Mouse (Mus musculus): ENCODE measurements around the gene Nkpd1.

Nkpd1 gene

DNA sequence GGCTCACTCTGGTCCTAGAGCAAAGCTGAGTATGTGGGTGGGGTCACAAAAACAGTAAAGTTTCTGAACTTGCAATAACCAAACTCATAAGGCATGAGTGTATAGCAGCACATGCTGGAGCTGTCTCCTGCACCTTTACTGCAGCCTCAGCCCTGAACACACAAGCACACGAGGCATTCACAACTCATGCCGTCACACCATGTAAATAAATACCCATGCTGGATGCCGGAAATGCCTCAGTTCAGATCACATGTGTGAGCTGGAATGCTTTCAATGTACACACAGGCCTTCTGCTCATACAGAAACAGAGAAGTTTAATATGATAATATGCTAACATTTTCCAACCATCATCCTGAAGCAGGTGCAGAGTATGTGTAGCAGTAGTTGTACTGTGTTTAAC is 28.4 kb downstream of the Nkpd1 start:
- DNase-seq (ENCODE audit: low spot score in 2 of 2): no peak

DNA sequence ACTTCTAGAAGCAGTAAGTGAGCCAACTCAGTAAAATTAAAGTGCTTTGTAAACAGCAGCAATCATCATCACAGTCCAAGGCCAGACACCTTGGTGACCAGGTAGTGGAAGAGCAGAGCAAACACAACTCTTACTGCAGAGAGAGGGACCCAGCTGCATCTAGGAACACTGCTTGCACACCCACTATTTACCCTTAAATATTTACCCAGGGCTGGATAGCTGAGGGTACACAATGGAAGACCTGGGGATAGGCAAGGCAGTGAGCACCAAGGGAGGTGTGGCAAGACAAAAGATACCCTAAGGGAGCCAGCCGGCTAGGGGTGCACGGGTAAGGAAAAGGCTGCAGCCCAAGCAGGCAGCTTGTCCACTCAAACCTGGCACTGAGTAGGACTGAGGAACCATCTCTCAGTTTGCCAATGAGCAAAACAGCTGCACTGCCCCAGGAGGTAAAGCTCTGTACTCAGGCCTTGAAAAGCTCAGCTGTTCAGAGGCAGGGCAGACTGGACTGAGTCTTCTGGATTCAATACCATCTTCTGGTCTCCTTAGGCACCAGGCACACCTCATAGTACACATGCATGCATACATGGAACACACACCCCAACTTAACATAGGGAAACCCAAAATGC is 29.8 kb downstream of the Nkpd1 start:
- no peak for DNase-seq (ENCODE audit: low spot score in 2 of 2)

GRCm38 (mm10) chr7:19549394-19549793 is 31.8 kb downstream of the Nkpd1 start:
- no peak for DNase-seq (ENCODE audit: low spot score in 2 of 2)

GRCm38 (mm10) chr7:19551634-19552033 is 34.0 kb downstream of the Nkpd1 start:
- DNase-seq (ENCODE audit: low spot score in 2 of 2): no peak

GRCm38 (mm10) chr7:19552443-19552842 is 34.8 kb downstream of the Nkpd1 start:
- DNase-seq (ENCODE audit: low spot score in 2 of 2): no peak

DNA sequence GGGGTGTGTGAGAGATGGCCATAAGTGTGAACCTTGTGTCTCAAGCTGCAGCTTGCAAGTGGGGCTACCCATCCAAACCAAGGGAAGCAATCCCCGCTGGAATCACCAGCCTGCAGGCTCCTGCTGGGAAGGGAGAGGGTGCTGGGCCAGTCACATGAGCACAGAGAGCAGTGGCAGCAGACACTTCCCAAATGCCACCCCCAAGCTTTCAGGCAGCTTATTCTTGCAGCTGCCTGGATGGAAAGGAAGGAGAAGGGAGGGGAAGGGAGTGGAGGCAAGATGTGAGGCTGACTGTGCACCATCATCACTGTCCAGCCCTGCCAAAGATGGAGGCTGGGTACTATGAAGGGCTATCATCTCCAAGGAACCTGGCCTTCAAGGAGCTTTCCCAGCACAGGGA is 36.5 kb downstream of the Nkpd1 start:
- DNase-seq (ENCODE audit: low spot score in 2 of 2): no peak

DNA sequence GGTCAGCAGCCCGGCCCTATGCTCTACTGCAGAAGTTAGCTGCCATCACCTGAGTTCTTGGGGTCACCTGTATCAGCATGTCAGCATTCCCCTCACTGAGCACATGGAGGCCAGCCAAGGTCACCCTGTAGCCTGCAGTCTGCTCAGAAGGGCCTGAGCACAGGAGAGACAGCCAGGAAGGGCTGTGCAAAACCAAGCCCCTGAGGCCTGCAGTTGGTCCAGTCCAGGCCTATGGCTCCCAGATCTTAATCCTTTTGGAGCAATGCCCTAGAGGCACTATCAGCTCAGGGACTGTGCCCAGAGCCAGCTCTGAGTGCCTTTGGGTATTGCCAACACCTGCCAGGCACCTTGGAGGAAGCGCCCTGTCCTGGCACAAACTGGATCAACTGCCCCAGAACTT is 39.4 kb downstream of the Nkpd1 start:
- no peak for DNase-seq (ENCODE audit: low spot score in 2 of 2)

- no peak for DNase-seq (ENCODE audit: low spot score in 2 of 2)
These were observed 40.6 kb downstream of the Nkpd1 start for GRCm38 (mm10) chr7:19557982-19558900.

DNA sequence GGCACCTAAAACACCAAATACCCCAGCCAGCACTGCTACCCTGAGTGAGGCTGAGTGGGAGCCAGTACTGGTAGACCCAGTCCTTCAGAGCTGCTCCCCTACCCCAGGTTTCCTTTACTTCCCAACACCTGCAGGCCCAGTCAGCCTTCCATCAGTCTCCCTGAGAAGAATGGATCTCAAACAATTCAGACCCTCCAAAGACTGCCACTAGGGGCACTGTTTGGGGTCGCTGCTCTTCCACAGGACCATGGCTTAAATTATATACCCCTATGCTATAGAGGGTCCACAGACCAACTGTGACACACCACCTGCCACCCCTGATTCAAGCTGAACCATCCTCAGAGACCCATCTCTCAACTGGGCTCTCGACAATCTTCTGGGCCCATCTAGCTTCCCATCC is 41.3 kb downstream of the Nkpd1 start:
- no peak for DNase-seq (ENCODE audit: low spot score in 2 of 2)

GRCm38 (mm10) chr7:19560491-19561260 is 43.0 kb downstream of the Nkpd1 start:
- DNase-seq (ENCODE audit: low spot score in 2 of 2): no peak

- no peak for DNase-seq (ENCODE audit: low spot score in 2 of 2)
These were observed 43.8 kb downstream of the Nkpd1 start for GRCm38 (mm10) chr7:19561431-19561764.

GRCm38 (mm10) chr7:19561765-19562642 is 44.4 kb downstream of the Nkpd1 start:
- peak; percentile 81 to 84 for DNase-seq (ENCODE audit: low spot score in 2 of 2)

DNA sequence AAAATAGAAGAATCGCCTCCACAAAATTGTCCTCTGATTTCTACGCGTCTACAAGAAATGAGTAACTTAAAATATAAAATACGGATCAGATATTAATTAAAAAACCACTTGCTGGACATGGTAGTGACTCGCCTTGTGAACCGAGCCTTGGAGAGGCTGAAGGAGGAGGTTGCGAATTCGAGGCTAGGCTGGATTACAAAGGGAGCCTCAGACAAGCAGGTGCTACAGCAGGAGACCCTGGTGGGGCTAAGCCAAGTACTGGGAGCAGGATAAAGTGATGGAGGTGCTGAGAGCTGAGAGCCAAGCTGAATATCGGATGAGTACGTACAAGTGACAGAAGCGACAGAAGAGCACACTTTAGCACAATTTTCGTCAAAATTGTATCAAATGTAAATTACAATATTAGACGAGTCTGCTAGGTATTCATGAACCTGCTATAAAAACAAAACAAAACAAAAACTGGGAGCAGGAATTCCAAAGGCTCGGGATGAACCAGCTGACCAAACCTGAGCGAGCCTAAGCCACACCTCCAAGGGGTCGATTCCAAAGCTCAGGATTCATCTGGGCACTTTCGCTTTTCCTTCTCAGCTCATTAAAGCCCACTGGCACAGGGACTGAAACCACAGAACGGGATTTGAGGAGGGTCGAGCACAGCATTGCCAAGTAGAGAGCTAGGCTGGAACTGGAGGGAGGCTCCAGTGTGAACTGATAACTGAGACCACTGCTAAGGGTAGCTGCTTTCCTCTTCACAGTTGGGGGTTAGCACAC is 45.2 kb downstream of the Nkpd1 start, which contains the start of gene Ppp1r37:
Gene Ppp1r37, minus strand, starts transcription at position 434 of the 768 bp plus-strand sequence.
- no peak for DNase-seq (ENCODE audit: low spot score in 2 of 2)

DNA sequence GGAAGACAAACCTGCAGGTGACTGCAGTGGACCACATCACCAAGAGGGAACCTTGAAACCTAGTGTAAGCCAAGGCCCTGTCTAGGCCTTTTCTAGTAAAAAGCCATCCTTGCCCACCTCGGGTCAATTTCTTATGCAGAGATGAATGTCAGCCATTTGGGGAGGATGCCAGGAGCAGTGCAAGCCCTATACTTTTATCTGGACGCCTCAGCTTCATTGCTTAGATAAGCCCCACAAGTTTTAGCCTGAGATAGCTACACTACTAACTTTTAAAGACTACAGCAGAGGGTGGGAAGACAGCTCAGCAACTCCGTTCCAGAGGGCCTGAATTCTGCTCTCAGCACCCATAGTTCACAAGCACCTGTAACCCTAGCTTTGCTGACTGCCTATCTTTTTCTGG is 46.2 kb downstream of the Nkpd1 start:
- no peak for DNase-seq (ENCODE audit: low spot score in 2 of 2)

GRCm38 (mm10) chr7:19564455-19564854 is 46.8 kb downstream of the Nkpd1 start:
- no peak for DNase-seq (ENCODE audit: low spot score in 2 of 2)

DNA sequence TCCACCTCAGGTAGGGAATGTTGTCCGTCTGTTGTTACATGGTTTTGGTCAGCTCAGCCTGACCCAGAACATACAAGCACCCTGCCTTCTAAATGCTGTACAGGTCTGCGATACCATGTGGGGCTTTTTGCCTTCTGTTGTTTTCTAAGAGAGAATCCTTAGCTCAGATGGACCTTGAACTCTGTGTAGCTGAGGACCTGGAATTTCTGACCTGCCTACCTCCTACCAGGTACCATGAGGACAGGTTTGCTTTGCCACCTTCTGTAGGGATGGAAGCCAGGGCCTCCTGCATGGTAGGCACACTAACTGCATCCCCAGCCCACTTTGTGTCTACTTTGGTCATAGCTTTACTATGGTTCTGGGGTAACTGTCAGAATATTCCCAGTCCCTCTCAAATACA is 48.2 kb downstream of the Nkpd1 start:
- DNase-seq (ENCODE audit: low spot score in 2 of 2): no peak

DNA sequence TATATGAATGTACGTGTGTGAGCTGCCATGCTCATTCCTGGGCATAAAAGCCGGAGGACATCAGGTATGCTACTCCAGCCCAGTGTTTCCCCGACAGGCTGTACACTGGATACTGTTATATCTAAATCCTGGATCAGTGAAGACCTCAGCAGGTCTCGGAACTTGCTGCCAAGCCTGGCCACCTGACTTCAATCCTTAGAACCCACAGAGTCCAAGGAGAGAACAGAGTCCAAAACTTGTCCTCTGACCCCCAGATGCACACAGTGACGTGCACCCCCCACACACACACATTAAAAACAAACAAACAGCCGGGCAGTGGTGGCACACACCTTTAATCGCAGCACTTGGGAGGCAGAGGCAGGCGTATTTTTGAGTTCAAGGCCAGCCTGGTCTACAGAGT is 49.8 kb downstream of the Nkpd1 start:
- DNase-seq (ENCODE audit: low spot score in 2 of 2): no peak

GRCm38 (mm10) chr7:19569647-19570046 is 52.0 kb downstream of the Nkpd1 start:
- no peak for DNase-seq (ENCODE audit: low spot score in 2 of 2)

- DNase-seq (ENCODE audit: low spot score in 2 of 2): peak; percentile 54 to 60
These were observed 55.5 kb downstream of the Nkpd1 start for GRCm38 (mm10) chr7:19572926-19573775.

- no peak for DNase-seq (ENCODE audit: low spot score in 2 of 2)
These were observed 56.1 kb downstream of the Nkpd1 start for GRCm38 (mm10) chr7:19573776-19574140.

Data from frontal cortex, postnatal 25 days (tissue).